Mouse (Mus musculus): ENCODE data around the gene Ston2. TPM values are rescaled to one million over a fixed set of nuclear protein-coding genes. Genes with fewer than 3 reads are reported as not detected.
A peak's percentile ranks its signal among the peaks of the same experiment; 100 is the strongest.
"Not testable (repeated sequence)": the region's sequence is repeated elsewhere in the genome, so short reads cannot be mapped to it uniquely, and the experiment has no call there.

Ston2 gene
- polyA plus RNA-seq, 1 experiment = 9.0 TPM

DNA sequence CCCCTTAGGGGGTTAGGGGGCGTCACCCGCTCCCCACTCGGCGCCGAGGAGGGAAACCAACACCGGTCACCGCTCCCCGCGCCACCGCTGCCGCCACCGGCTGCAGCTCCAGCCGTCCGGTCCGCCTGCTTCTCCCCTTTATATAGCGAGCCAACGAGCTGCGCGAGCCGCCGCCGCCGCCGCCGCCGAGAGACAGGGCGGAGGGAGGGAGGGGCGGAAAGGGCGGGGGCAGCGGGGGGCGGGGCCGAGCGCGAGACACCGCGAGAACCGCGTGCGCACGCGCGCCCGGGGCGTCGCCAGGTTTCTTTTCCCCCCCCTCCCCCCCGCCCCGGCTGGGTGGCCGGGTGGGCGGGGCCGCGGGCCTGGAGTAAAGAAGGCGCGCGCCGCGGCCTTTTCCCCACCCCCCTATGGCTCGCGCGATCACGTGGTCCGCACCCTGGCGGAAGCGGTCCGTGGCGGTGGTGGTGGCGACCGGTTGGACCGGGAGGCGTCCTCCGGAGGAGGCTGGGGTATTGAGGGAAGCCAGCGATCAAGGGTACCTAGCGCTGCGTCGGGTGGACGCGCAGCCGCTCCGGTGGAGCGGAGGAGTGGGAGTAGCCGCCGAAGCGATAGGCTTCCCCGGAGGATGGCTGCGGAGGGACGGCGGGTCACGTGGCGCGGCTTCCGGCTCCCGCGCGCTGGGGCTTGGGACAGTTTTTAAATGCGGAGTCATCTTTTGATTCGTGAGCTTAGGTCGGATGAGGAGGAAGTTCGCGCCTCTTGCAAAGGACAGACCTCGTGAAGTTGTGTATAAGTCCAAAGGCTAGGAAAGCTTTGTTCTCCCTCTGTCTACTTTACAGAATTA is 198.1 kb downstream of the Ston2 start, which contains the start of gene Gtf2a1:
Gene Gtf2a1, minus strand, starts transcription at position 641 of the 844 bp plus-strand sequence.
- H3K27ac ChIP-seq (ENCODE audit: insufficient read depth, low read length) = peak within 1 kb of the TSS; percentile 91
- H3K4me3 ChIP-seq (replicated peaks; ENCODE audit: insufficient read depth, low read depth, low read length) = peak within 1 kb of the TSS; percentile 87
- no peak for TF ChIP-seq CTCF (IDR thresholded peaks at IDR 0.05; ENCODE audit: borderline replicate concordance, insufficient read depth, low read depth, low read length)
- peak; percentile 87 for TF ChIP-seq POLR2A (IDR thresholded peaks at IDR 0.05; ENCODE audit: borderline replicate concordance, insufficient read depth, low read length)
- WGBS = under 1% methylated on average over 70 of the region's 99 CpGs
- DNase-seq = peak; percentile 95 to 97
- H3K27me3 ChIP-seq (ENCODE audit: control insufficient read depth, insufficient read depth, low read length) = no peaks in the 10 kb centered on the region
- no peaks in the 10 kb centered on the region for H3K4me1 ChIP-seq (ENCODE audit: control insufficient read depth, insufficient read depth, low read length)

DNA sequence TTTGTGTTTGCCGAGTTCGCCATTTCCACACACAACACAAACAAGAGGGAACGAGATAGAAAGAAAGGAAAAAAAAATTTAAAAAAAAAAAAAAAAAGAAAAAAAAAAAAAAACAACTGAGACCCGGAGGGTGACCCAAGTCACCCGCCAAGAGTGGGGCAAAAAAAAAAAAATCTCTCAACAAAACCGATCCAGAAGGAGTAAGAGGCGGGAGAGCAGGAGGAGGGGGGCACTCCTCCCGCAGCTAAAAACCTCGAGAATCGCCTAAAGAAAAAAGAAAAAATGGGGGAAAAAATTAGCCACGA is 198.7 kb downstream of the Ston2 start:
- no peak for DNase-seq
- no peak for TF ChIP-seq POLR2A (IDR thresholded peaks at IDR 0.05; ENCODE audit: borderline replicate concordance, insufficient read depth, low read length)
- TF ChIP-seq CTCF (IDR thresholded peaks at IDR 0.05; ENCODE audit: borderline replicate concordance, insufficient read depth, low read depth, low read length) = no peak
- H3K27ac ChIP-seq (ENCODE audit: insufficient read depth, low read length) = peak overlapping the region; percentile 91
- H3K4me3 ChIP-seq (replicated peaks; ENCODE audit: insufficient read depth, low read depth, low read length) = peak overlapping the region; percentile 87
- H3K4me1 ChIP-seq (ENCODE audit: control insufficient read depth, insufficient read depth, low read length) = no peaks in the 10 kb centered on the region
- 0% methylated on average over 11 of the region's 11 CpGs for WGBS
- no peaks in the 10 kb centered on the region for H3K27me3 ChIP-seq (ENCODE audit: control insufficient read depth, insufficient read depth, low read length)

DNA sequence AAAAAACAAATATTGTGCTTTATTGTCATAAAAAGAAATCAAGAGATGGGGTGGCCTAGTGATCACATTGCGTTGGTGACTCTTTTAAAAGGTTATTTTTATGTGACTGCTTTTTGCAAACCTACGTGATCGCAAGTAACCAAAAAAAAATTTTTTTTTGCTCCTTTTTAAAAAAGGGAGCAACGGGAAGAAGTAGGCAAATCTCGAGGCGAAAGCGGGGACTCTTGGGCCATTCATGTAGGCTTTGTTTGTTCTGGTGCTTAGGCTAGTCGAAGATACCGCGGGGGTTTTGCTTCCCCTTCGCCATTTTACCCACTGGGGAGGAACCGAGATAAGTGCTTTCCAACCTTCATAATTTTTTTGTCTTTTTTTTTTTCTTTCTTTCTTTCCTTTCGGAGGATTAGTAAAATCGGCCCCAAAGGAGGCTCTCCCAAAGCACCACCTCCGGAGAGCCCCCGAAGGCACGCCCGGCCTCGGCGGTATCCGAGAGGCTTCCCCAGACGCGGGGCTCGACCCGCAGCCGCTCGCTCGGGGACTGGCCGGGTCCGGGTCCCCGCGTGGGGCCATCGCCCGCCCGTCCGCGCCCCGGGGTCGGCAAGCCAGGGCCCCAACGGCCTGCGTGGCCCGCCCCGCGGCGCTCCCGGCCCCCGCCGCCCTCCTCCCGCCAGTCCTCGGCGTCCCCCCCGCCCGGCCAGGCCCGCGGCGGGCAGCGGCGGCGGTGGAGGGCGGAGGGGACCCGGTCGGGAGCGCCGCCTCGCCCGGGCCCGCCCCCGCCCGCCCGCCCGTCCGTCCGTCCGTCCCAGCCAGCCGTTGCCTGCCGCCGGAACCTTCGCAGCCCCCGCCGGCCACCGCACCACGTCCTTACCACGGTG is 199.3 kb downstream of the Ston2 start:
- under 1% methylated on average over 83 of the region's 83 CpGs for WGBS
- no peaks in the 10 kb centered on the region for H3K4me1 ChIP-seq (ENCODE audit: control insufficient read depth, insufficient read depth, low read length)
- peak overlapping the region; percentile 87 for H3K4me3 ChIP-seq (replicated peaks; ENCODE audit: insufficient read depth, low read depth, low read length)
- H3K27me3 ChIP-seq (ENCODE audit: control insufficient read depth, insufficient read depth, low read length) = no peaks in the 10 kb centered on the region
- peak; percentile 76 to 79 for DNase-seq
- peak overlapping the region; percentile 92 for H3K27ac ChIP-seq (ENCODE audit: insufficient read depth, low read length)
- no peak for TF ChIP-seq CTCF (IDR thresholded peaks at IDR 0.05; ENCODE audit: borderline replicate concordance, insufficient read depth, low read depth, low read length)
- 0 out of 2 replicates have a peak, but pooled peaks have one; percentile 3 for TF ChIP-seq POLR2A (IDR thresholded peaks at IDR 0.05; ENCODE audit: borderline replicate concordance, insufficient read depth, low read length)

DNA sequence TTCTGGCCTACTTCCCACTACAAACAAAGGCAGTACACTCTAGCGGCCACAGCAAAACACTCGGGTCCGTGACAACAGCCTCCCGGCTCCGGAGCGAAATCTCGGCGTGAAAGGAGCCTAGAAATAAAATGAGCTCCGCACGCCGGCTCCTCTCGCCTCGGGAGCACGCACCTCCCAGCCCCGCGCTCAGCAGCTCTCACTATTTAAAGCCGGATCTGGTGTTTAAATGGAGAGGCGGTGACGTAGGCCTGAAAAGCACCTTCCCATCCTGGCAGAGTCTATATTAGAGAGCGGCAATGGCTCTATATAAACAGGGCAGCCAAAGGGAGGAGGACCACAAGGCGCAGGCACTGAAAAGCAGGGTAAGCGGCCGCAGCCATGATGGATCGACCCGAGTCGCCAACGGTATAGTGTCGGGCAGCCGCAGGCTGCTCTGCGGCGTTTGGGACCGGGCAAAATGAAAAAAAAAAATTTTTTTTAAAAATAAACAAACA is 200.0 kb downstream of the Ston2 start:
- TF ChIP-seq POLR2A (IDR thresholded peaks at IDR 0.05; ENCODE audit: borderline replicate concordance, insufficient read depth, low read length) (peak; percentile 99), CTCF (IDR thresholded peaks at IDR 0.05; ENCODE audit: borderline replicate concordance, insufficient read depth, low read depth, low read length) (no peak)
- Histone ChIP-seq H3K27me3 (ENCODE audit: control insufficient read depth, insufficient read depth, low read length) (no peaks in the 10 kb centered on the region), H3K4me1 (ENCODE audit: control insufficient read depth, insufficient read depth, low read length) (no peaks in the 10 kb centered on the region), H3K4me3 (replicated peaks; ENCODE audit: insufficient read depth, low read depth, low read length) (peak overlapping the region; percentile 87), H3K27ac (ENCODE audit: insufficient read depth, low read length) (peak overlapping the region; percentile 92)
- peak; percentile 96 to 97 for DNase-seq
- under 1% methylated on average over 32 of the region's 32 CpGs for WGBS

DNA sequence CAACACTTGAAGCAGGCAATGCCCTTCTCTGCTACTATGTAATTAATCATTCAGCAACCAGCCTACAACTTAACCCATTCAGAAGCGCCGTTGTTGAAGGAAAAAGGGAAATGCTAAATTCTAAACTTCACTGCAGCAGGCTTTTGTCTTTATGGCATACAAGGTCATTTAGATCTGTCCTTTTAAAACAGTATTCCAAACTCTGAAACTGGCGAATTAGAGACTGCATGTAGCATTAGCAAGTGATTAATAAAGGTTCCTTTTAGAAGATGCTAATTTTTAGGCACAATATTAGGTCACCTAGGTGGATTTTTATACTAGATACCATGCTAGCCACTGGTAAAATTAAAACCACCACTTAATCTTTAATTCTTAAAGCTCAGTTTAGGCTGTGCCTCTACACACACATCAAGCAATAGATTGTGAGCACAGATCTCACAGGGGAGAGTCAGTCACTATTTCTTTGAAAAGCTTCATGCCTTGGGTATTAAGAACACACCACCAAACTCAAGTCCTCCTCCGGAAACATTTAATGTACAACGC is 200.6 kb downstream of the Ston2 start:
- Histone ChIP-seq H3K27me3 (ENCODE audit: control insufficient read depth, insufficient read depth, low read length) (no peaks in the 10 kb centered on the region), H3K27ac (ENCODE audit: insufficient read depth, low read length) (no peak overlapping the region), H3K4me1 (ENCODE audit: control insufficient read depth, insufficient read depth, low read length) (no peaks in the 10 kb centered on the region), H3K4me3 (replicated peaks; ENCODE audit: insufficient read depth, low read depth, low read length) (peak overlapping the region; percentile 87)
- TF ChIP-seq POLR2A (IDR thresholded peaks at IDR 0.05; ENCODE audit: borderline replicate concordance, insufficient read depth, low read length) (no peak), CTCF (IDR thresholded peaks at IDR 0.05; ENCODE audit: borderline replicate concordance, insufficient read depth, low read depth, low read length) (no peak)
- 7% methylated on average over 5 of the region's 5 CpGs for WGBS
- DNase-seq = peak in 1 of 2 experiments; percentile 8

DNA sequence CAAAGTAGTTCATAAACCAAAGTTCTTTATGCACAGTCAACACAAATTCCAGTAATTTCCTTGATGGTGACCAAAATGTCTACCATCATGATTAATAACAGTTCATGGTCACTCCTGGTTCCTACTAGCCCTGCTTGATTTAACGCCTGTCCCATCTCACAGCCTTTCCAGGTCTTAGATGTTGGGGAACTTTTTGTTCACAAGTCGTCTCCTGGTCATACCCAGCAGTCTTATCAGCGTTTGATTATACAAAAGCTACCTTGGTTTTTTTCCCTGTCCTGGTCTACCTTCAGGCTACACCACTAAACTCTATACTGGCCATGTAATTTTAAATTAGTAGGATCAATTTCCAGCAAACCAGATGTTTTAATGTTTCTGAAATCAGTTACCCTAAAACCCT is 201.1 kb downstream of the Ston2 start:
- Histone ChIP-seq H3K4me1 (ENCODE audit: control insufficient read depth, insufficient read depth, low read length) (0 out of 2 replicates have a peak, but pooled peaks cover 2% of the 10 kb centered on the region), H3K27me3 (ENCODE audit: control insufficient read depth, insufficient read depth, low read length) (no peaks in the 10 kb centered on the region), H3K27ac (ENCODE audit: insufficient read depth, low read length) (no peak overlapping the region), H3K4me3 (replicated peaks; ENCODE audit: insufficient read depth, low read depth, low read length) (no peak overlapping the region)
- TF ChIP-seq POLR2A (IDR thresholded peaks at IDR 0.05; ENCODE audit: borderline replicate concordance, insufficient read depth, low read length) = no peak
- no peak for TF ChIP-seq CTCF (IDR thresholded peaks at IDR 0.05; ENCODE audit: borderline replicate concordance, insufficient read depth, low read depth, low read length)
- WGBS = 36% methylated on average over 3 of the region's 3 CpGs
- DNase-seq = no peak

DNA sequence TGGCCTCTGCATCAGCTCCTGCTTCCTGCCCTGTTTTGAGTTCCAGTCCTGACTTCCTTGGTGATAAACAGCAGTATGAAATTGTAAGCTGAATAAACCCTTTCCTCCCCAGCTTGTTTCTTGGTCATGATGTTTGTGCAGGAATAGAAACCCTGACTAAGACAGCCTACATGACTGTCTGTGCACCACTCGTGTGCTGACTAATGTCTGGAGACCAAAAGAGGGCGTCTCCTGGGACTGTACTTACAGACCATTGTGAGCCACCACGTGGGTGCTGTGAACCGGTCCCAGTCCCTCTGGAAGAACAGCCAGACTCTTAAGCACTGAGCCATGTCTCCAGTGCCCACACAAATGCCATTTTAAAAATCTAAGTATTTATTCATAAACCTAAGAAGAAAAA is 202.4 kb downstream of the Ston2 start:
- not testable (repeated sequence) for H3K27ac ChIP-seq (ENCODE audit: insufficient read depth, low read length); H3K27me3 ChIP-seq (ENCODE audit: control insufficient read depth, insufficient read depth, low read length); DNase-seq; H3K4me3 ChIP-seq (replicated peaks; ENCODE audit: insufficient read depth, low read depth, low read length); H3K4me1 ChIP-seq (ENCODE audit: control insufficient read depth, insufficient read depth, low read length)
- WGBS = 95% methylated on average over 4 of the region's 4 CpGs

All from cerebellum, adult 2 months (tissue).